ENCODE assay signal across 10 mouse cellular contexts in the genomic region with DNA sequence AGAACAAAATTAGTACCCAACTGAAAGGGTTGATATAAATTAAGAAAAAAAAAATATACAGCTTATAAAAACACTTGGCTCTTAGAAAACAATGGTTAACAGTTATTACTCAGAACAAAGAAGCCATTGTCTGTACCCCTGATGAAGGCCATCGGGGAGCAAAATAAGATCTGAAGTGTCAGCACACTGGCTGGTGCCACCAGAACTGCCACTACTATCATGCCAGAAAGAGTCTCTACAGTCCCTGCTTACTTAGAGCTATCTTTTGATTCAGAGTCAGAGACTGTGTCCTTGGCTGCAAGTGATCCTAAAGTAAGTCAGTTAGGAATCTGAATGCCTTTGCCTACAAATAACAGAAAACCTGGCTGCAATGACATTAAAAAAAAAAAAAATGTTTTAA. TPM values are rescaled to one million over a fixed set of nuclear protein-coding genes. Genes with fewer than 3 reads are reported as not detected.
DNase-seq lines count a peak whose midpoint lies in the region; ATAC-seq and TF ChIP-seq lines count a peak whose summit lies in the region.
"Had no signal": no experiment of that assay in that cellular context is flagged by ENCODE, and none has a peak within 500 bp of the region (broad histone marks: within the 10 kb centered on the region; RNA-seq: fewer than 3 reads in every experiment).

No protein-coding gene starts in this region.

- H3K4me3 ChIP-seq in layer of hippocampus, adult 2 months = no peak overlapping the region
- H3K4me3 ChIP-seq in embryonic facial prominence, embryonic 10.5 days = no peak overlapping the region
- no peak overlapping the region for H3K4me3 ChIP-seq in liver, embryonic 16.5 days (ENCODE audit: low read depth, low read length)
- H3K4me3 ChIP-seq: erythroblast, embryonic 14.5 days had no signal

- no peaks in the 10 kb centered on the region for H3K36me3 ChIP-seq in embryonic facial prominence, embryonic 10.5 days (replicated peaks)
- no peaks in the 10 kb centered on the region for H3K36me3 ChIP-seq in liver, embryonic 16.5 days (ENCODE audit: control insufficient read depth, insufficient read depth)

- H3K27ac ChIP-seq in layer of hippocampus, adult 2 months = peak overlapping the region; percentile 94
- peak overlapping the region; percentile 65; the same call in 1 of the 2 replicates for H3K27ac ChIP-seq in embryonic facial prominence, embryonic 10.5 days (replicated peaks)
- H3K27ac ChIP-seq in liver, embryonic 16.5 days (ENCODE audit: low read length) = peak overlapping the region; percentile 21

- no peak overlapping the region for H3K4me2 ChIP-seq in liver, embryonic 16.5 days (ENCODE audit: low read depth, low read length)

- 19% methylated on average over 1 of the region's 1 CpGs for WGBS in embryonic facial prominence, embryonic 10.5 days
- 33% methylated on average over 1 of the region's 1 CpGs for WGBS in liver, embryonic 16.5 days (ENCODE audit: insufficient replicate concordance)

- no peak for ATAC-seq in liver, embryonic 16.5 days (ENCODE audit: low read depth)
- ATAC-seq: inflammation-experienced regulatory T-cells, adult 6 months had no signal

- H3K9ac ChIP-seq in liver, embryonic 16.5 days (ENCODE audit: low read depth, low read length) = no peak overlapping the region

- no peak for TF ChIP-seq CTCF in layer of hippocampus, adult 2 months (conservative IDR thresholded peaks at IDR 0.05)

- peaks cover 17% of the 10 kb centered on the region for H3K4me1 ChIP-seq in embryonic facial prominence, embryonic 10.5 days
- H3K4me1 ChIP-seq in liver, embryonic 16.5 days (ENCODE audit: control insufficient read depth, low read depth, low read length) = peaks cover 14% of the 10 kb centered on the region

- H3K9me3 ChIP-seq in embryonic facial prominence, embryonic 10.5 days = no peaks in the 10 kb centered on the region
- H3K9me3 ChIP-seq in liver, embryonic 16.5 days (replicated peaks; ENCODE audit: control insufficient read depth, low read length) = no peaks in the 10 kb centered on the region

- DNase-seq in cerebellum, postnatal 14 days = peak; percentile 19 to 48
- no peak for DNase-seq in cerebellum, adult 11-12 months
- DNase-seq in layer of hippocampus, adult 2 months (ENCODE audit: low spot score in 2 of 2) = no peak
- no peak for DNase-seq in layer of hippocampus, adult 11-12 months (ENCODE audit: low spot score)
- no peak for DNase-seq in embryonic facial prominence, embryonic 10.5 days (ENCODE audit: low spot score)
- DNase-seq in adrenal gland, postnatal 4 days (ENCODE audit: low spot score in 2 of 2) = no peak
- DNase-seq in adrenal gland, adult 18-20 months (ENCODE audit: low spot score in 2 of 2) = no peak

- H3K27me3 ChIP-seq in embryonic facial prominence, embryonic 10.5 days (replicated peaks; ENCODE audit: low read depth, poor library complexity, severe bottlenecking) = no peaks in the 10 kb centered on the region
- H3K27me3 ChIP-seq in liver, embryonic 16.5 days (ENCODE audit: control insufficient read depth, insufficient read depth, low read depth, low read length) = no peaks in the 10 kb centered on the region

RNA-seq across cellular contexts. Expression of a gene that starts 5.7 kb away (rescaled TPM):
- 100 to 1,000 TPM; 296 to 316 TPM for total RNA-seq in layer of hippocampus, adult 2 months (2021)
- 72.6 and 73.9 TPM in 2 replicates for polyA plus RNA-seq in embryonic facial prominence, embryonic 10.5 days (2016; fragmentation: Nextera tagmentation; extraction: Ambion mirVana)
- 26.4 and 33.7 TPM in 2 replicates for polyA plus RNA-seq in liver, embryonic 16.5 days (2015; fragmentation: Nextera tagmentation; extraction: Ambion mirVana)
- total RNA-seq in adrenal gland, postnatal 4 days (2021) = 100 to 1,000 TPM; 138 to 147 TPM
- 100 to 1,000 TPM; 142 to 155 TPM for total RNA-seq in adrenal gland, adult 18-20 months (2021)

RNA-seq across cellular contexts. Expression of a gene that starts 55.6 kb away (rescaled TPM):
- total RNA-seq in layer of hippocampus, adult 2 months (2021) = 10 to 100 TPM; 84.6 to 88.1 TPM
- polyA plus RNA-seq in embryonic facial prominence, embryonic 10.5 days (2016; fragmentation: Nextera tagmentation; extraction: Ambion mirVana) = 50.6 and 53.4 TPM in 2 replicates
- polyA plus RNA-seq in liver, embryonic 16.5 days (2015; fragmentation: Nextera tagmentation; extraction: Ambion mirVana) = 20.6 and 21.9 TPM in 2 replicates
- 10 to 100 TPM; 74.6 to 78.1 TPM for total RNA-seq in adrenal gland, postnatal 4 days (2021)
- 10 to 100 TPM; 71.4 to 79.5 TPM for total RNA-seq in adrenal gland, adult 18-20 months (2021)

Comparison
In these comparisons a context has a peak if more than half of its experiments do, and no peak if none do; other contexts are left out.
1. DNase-seq: peak in cerebellum, postnatal 14 days (2 of 2); none in cerebellum, adult 11-12 months (single experiment), layer of hippocampus, adult 2 months (0 of 2), layer of hippocampus, adult 11-12 months (single experiment), embryonic facial prominence, embryonic 10.5 days (single experiment), adrenal gland, postnatal 4 days (0 of 2) and adrenal gland, adult 18-20 months (0 of 2).
2. H3K27ac ChIP-seq: peak in every context shown above with its lines; median percentile 94 in layer of hippocampus, adult 2 months; 65 in embryonic facial prominence, embryonic 10.5 days; 21 in liver, embryonic 16.5 days.